Mouse (Mus musculus) frontal cortex, adult (tissue): ENCODE data around the gene Ccdc69.

Experiments
- ATAC-seq: cut with Nextera tagmentation; 2 replicates; pipeline ENCODE4 v1.9.2; 2017; ENCODE audit warnings: mild to moderate bottlenecking, moderate library complexity, mixed read lengths; ENCODE audit not compliant: low TSS enrichment

Gene Ccdc69

DNA sequence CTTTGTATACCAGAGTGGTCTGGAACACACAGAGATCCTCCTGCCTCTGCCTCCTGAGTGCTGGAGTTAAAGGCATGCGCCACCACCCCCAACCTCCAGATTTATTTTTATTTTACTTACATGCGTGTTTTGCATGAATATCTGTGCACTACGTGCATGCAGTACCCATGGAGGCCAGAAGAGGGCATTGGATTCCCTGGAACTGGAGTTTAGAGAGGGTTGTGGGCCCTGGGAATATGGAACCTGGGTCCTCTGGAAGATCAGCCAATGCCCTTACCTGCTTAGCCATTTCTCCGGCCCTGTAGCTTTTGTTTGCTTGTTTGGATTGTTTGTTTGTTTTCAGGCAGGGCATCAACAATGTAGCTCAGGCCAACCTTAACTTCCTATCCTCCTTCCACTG is 36.6 kb downstream of the Ccdc69 start:
- ATAC-seq, result no peak

DNA sequence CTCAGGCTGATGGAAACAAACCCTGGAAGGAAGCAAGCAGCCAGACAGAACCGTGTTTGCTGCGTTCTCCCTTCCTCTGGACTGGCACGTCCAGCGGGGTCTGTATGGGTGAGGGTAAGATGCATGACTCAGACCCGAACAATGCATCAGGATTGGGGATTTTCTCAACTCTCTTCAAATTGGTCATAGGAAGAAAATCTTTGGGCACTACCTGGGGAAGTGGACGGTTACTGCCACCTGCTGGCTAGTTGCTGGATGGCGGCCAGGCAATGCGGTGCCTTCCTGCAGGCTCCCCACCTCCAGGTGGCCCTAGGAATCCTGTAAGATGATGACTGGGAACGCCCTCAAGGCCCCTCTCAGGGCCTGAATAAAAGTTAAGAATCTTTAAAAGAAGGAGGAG is 38.3 kb downstream of the Ccdc69 start:
- ATAC-seq, result peak; percentile 72

DNA sequence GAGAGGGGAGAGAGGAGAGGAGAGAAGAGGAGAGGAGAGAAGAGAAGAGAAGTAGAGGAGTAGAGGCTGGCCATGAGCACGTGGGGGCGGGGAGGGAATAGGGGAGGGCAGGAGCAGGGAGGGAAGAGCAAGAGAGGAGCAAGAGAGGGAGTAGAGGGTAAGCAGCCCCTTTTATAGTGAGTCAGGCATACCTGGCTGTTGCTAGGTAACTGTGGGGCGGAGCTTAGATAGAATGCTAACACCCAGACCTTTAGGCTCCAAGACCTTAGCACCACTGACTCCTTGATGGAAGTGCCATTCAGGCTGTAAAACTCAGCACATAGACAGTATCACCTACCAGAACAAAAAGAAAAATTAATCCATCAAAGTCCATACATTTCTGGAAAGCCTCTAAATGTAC is 41.3 kb downstream of the Ccdc69 start:
- no peak for ATAC-seq

DNA sequence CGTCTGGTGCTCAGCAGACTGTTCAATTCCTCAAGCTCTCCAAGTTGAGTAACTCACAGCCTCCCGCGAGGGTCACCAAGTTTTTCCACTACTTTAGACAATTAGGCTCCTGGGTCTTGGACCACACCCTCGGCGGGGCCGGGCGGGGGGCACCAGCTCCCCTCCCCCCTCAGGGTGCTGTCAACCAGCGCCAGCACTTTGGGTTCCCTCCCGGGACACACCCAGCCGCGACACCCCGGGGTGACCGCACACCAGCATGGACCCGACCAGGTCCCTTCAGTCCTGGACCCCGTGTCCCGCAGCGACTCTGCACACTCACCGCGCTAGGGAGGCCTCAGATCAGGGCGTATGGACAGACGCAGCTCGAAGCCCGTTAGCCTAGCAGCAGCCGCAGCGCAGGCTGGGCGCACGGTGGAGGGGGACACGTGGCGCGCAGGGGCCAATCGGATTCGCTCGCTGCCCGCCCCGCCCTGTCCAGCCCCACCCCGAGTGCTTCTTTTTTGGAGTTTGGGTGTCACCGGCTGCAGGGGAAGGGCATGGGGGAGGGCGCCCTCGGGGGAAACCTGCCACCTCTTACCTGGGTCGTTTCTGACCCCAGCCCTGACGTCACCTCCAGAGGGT is 44.8 kb downstream of the Ccdc69 start, which contains the start of gene Anxa6:
Gene Anxa6, minus strand, starts transcription at position 406 of the 621 bp plus-strand sequence.
- peak; percentile 96 for ATAC-seq

DNA sequence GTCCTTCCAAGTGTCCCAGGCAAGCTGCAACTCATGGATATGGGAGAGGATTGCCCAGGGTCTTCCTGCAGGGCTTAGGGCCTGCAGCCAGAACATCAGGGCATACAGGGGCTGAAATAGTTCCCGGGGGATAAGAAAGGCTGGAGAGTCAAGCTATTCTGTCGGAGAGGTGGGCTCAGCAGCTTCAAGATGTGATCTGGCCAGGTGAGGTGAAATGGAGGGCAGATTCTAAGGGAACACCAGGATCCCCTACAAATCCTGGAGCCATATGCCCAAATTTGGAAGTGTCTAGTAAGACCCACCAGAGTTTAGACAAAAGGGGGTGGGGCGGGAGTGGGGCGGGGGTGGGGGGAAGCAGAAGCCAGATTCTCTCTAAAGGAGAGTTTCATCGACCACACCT is 45.6 kb downstream of the Ccdc69 start:
- ATAC-seq, result no peak

DNA sequence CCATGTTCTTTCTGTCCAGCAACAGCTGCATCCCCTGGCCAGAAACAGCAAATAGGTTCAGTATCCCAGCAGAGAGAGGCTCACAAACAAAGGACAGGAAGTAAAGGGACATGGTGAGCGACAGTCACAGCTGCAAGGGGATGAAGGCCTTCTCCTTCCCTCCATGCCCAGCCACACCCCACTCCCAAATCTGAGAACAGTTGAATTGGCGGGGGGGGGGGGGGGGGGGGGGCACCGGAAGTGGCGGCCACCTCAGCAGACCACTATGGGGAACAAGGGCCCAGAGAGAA is 46.0 kb downstream of the Ccdc69 start:
- ATAC-seq, result no peak

DNA sequence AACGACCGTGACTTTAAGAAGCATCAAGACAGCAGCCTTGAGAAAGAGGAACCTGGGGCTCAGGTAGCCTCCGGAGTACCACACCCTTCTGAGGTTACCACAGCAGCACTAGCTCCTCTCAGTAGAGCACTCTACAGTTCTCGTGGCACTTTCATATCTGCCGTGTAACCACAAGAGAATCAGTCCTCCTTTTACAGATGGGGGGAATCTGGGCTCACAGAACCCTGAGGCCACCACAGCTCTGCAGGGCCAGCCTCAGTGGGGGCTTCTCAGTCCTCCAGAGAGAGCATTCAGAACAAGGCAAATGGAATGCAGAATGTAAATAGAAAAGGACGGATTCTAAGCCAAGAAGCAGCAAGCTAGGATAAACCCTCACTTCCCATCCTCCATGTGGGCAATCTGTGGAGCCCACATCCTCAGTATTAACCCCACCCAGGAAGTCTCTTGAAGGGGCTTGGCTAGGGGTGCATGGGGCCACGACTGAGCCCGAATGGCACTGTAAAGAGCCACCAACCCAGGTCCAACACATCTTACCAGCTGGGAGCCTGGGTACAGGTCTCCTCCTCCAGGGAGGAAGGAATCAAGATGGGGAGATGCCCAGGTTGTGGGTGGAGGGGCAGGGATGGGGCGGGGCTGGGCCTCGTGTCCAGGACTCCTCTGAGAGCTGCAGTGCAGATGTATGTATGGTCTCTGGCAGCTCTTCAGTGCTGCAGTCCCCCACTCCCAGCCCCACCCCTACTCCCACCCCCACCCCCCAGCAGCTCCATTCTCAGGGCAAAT is 46.5 kb downstream of the Ccdc69 start:
- ATAC-seq, result no peak

DNA sequence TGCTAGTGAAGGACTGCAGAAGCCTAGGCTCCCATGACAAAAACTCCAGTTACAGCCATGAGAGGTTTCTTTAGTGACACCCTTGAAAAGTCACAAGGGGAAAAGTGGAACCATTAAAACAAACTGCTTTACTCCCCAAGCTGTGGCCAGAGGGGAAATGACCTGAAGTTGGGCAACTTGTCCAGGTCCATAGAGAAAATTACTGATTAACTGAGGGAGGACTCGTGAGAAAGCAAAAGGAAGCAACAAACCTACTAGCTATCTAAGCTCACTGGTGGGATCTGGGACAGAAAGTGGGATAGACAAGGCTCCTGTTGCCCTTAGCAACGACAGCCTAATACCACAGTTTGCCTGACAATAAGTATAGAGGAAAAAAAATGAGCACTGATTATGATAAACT is 49.4 kb downstream of the Ccdc69 start:
- ATAC-seq, result no peak

DNA sequence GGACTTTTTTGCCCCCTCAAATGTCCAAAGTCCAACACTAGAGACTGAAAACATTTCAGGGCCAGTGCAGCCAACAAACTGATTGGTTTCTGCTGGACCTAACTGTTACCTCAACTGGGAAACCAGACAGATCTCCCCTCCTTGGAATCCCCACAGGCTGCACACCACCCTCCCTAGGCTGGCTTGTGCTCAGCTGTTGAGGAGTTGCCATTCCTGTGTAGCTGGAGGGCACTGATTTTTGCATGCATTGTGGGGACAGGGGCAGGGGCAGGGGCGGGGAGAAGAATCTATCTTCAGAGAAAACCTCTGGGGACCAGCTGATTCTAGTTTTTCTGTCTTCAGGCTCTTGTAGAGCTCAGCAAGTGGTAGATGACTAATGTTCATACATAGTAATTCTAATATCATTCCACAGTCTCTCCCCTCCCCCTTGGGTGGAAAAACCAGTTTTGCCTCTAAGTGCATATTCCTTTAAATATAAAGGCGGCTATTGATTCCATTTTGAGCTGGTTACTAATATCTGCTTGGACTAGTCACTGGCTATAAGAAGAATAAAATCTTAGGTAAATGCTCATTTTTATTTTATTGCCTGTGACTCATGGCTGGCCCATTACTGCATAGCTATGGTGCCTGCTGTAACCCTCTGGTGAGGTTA is 50.6 kb downstream of the Ccdc69 start:
- ATAC-seq, result no peak

DNA sequence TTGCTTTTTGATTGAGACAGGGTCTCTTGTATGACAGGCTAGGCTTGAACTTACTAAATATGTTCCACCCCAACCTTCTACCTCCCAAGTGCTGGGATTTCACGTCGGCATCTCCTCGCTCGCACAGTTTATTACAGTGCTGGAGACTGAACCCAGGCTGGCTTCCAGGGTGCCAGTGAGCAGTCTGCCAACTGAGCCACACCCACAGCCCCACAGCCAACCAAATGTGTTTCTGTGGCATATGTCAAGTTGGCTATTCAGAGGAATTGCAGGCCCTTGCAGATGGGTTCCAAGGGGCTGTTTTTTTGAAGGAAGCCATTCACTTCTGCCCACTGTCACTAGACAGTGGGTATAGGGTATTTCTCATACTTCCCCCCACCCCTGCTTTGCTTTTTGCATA is 52.0 kb downstream of the Ccdc69 start:
- ATAC-seq, result peak; percentile 53; the same call in 1 of the 2 replicates

DNA sequence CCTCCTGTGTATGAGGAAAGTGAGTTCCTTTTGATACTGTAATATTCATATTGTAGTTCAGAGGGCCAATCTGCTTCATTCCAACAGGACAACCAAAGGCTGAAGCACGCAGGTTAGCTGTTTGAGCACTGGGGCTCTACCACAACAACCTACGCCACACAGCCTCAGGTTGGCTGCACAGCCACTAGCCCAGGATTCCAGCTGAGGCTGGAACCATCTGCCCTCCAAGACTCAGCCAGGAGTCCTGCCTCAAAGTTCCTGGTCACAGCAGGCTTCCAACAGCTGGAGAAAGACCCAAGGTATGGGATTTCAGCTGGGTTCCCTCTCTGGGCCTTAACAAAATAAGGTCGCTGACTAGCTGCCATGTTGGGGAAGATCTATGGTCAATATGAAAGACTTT is 54.3 kb downstream of the Ccdc69 start:
- ATAC-seq, result no peak

DNA sequence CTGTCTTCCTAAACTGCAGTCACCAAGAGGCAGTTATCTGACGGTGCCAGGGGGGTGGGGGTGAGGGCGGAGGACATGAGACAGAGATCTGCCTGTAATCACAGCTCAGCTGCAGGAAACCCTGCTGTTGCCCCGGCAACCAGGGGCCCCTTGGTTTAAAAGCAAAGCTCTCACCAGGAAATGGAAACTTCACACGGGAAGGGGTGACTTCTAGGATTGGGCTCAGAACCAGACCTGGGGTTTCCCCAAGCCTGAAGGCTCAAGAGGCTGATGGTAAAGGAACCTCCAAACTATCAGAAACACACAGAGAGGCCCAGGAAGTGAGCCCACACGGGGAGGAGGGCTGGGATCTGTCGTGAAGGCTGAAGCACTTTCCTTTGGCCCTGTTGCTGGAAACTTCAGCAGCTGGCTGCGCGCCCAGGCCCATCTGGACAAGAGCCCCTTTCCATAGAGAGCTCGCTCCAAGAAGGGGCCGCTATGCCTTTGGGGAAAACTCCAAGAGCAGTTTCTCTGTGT is 54.8 kb downstream of the Ccdc69 start:
- ATAC-seq, result peak; percentile 29

DNA sequence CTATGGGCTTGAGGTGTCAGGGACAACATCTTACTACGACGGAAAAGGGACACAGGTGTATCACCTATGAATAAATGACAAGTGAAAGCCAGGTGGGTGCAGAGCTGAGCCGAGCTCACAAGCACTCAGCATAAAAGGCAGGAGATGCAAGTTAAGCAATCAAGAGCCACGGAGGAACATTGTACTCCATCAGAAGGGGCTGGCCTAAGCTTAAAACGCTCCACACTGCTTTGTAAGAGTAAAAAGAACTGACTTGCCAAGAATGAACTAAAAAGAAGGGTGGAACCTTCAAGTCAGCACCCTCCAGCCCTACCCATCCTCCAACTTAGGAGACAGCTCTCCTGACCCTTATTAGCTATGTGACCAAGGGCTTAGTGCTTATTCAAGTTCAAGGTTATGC is 55.4 kb downstream of the Ccdc69 start:
- ATAC-seq, result no peak

DNA sequence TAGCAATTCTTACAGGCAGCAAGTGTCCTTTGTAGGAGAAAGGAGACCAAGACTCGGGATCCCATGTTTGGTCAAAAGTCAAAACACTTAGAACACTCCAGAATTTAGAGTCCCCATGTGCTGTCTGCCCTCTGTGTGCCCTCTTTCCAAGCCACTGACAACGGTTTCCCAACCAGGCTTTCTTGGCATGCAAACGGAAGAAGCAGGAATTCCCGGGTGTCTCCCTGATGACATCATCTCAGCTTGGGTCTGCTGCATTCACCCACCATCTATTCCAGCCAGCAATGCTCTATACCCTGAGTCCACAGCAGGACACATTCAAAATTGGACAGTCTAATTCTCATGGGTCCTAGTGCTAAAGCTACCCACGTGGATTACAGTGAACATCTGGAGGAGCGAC is 56.1 kb downstream of the Ccdc69 start:
- no peak for ATAC-seq

DNA sequence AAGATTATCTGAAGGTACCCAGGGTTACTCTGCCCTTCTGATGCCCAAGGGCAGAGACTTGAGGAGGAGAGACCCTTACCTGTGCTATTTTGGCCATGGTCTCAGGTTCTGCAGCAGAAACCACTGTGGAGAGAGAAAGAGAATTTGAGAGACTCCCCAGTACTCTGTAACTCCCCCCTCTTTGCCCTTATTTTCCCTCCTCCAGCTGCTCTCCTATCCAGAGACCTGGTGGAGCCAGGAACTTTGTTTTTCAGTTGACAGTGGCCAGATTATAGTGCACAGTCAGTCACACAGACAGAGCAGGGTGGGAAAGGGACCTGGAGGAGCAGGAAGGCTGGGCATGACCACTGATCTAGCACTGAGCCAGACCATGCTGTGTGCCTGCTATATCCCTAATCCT is 56.5 kb downstream of the Ccdc69 start:
- no peak for ATAC-seq

DNA sequence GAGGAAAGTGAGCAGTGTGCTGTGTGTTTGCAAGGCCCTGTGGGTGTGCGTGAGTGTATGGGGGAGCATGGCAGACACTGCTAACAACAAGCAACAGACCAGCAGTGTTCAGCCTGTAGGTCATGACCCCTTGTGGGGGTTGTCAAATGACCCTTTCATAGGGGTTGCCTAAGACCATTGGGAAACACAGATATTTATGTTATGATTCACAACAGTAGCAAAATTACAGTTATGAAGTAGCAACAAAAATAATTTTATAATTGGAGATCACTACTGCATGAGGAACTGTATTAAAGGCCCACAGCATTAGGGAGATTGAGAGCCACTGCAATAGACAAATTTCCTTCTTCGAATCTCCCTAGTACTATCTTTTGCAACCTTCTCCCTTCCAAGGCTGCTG is 58.2 kb downstream of the Ccdc69 start:
- no peak for ATAC-seq

DNA sequence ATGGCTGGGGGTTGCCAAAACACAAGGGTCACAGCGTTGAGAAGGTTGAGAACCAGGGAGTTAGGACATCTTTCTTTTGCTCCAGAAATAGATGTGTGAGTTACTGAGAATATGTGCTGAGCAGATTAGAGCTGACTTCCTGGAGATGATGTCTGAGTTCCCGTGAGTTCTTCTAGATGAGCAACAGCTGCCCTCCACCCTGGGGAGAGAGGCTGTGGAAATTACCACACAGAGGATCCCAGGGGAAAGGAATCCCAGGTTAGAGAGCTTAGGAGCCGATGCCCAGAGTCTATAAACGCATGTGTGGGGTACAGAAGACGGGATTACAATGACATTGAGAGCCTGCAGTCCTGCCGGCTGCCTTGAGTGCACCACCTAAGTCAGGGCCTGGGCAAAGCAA is 59.9 kb downstream of the Ccdc69 start:
- no peak for ATAC-seq

DNA sequence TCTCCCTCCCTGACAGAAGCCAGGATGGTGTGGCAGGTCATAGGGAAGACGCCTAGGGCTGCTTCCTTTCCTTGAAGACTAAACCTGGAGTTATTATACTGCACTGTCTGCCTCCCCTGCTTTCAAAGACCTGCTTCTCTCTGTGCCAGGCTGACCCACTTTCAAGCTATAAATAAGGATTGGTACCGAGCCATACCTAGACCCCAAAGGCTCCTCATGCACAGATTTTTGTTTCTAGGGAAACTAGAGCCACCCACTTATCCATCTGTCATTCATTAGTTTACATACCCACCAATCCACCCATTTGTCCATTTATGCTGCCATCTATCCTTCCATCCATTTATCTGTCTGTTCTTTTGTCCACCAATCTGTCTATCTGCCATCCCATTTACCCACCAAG is 60.7 kb downstream of the Ccdc69 start:
- ATAC-seq, result peak; percentile 29

DNA sequence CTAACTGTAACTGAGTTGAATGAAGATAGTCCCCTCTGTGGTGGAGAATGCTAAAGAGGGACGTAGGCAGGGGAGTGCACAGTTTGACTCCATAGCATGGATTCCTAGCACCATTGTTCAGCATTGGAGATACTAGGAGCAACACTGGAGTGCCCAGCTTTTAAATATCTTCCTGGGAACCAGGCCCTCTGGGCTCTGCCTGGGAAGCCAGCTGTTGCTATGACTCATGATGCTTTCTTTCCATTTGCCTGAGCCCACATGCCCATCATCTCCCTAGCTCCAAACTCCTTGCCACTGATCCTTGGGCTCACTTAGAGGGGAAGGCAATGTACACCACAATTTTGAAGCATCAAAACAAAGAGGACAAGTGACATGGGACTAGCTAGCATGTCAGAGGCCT is 61.2 kb downstream of the Ccdc69 start:
- peak; percentile 75 for ATAC-seq

DNA sequence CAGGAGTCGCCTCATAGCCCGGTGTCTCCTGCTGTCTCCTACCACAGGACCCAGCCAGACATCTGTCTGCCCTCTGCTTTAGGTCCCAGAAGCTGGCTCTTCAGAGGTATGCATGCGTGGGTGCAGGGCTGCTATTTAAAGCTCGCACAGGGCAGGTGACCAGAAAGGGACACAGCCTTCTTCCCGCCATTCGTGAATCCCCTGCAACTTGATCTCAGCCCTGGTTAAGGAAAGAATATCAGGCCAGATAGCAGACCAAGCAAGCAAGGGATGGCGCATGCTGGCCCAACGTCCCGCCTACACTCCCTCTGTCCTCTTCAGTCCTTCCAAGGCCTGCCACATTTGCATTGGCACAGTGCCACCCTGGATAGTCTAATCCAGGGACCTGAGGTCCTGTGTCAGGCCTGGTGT is 62.1 kb downstream of the Ccdc69 start:
- peak; percentile 29 for ATAC-seq

DNA sequence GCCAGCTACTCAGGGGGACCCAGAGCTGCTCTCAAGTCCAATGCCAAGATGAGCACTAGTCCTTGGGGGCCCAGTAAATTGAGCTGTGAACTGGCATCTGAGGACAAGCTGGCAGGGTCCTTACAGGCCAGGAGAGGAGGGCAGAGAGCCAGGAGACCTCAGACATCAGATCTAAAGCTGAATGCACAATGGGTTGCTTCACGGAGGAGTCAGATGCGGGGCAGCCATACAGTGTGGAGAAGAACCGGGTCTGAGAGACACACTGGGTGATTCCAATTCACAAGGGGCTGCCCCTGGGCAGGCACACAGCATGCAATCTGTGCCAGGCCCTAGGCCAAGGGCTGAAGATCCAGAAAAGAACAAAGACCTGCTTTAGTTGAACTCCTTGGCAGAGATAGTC is 62.7 kb downstream of the Ccdc69 start:
- ATAC-seq, result no peak

DNA sequence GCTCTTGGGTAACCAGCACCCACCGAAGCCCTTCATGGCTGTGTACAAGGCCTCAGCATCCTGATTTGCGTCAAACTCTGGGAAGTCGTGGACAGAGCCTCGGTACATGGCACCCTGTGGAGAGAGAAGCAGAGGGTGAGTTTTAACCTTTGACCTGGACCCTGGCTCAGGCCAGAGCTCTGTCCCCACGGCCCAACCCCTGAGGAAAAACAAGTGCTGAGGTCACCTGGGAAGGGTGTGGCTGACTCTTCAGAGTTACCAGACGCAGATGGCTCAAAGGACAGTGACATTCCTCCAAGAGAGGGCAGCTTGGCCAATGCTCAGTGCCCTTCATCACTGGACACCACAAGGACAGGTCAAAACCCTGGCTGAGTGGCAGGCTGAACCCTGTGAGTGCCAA is 64.1 kb downstream of the Ccdc69 start:
- ATAC-seq, result no peak
